Mouse (Mus musculus): Measurements from ENCODE around the gene Atrn. TPM values are rescaled to one million over a fixed set of nuclear protein-coding genes. Genes with fewer than 3 reads are reported as not detected.

Atrn gene
- polyA plus RNA-seq, 1 experiment from 2014 or later, result 24.7 TPM

GRCm38 (mm10) chr2:130906584-130907315 lies 455 bp downstream of the Atrn start:
- Histone ChIP-seq H3K4me2 (ENCODE audit: low read depth, low read length) (peak overlapping the region; percentile 84), H3K4me3 (ENCODE audit: low read depth, low read length) (peak overlapping the region; percentile 98), H3K36me3 (ENCODE audit: control insufficient read depth, insufficient read depth, low read length) (no peaks in the 10 kb centered on the region), H3K9me3 (ENCODE audit: control insufficient read depth, low read length) (no peaks in the 10 kb centered on the region), H3K27me3 (ENCODE audit: control insufficient read depth, insufficient read depth, low read length) (no peaks in the 10 kb centered on the region; the same call in 1 of the 2 replicates), H3K4me1 (ENCODE audit: control insufficient read depth, insufficient read depth, low read length) (peaks cover 17% of the 10 kb centered on the region), H3K9ac (replicated peaks; ENCODE audit: low read depth, low read length) (peak overlapping the region; percentile 95), H3K27ac (ENCODE audit: low read depth, low read length) (peak overlapping the region; percentile 80)
- peak; percentile 47 for ATAC-seq (ENCODE audit: low read depth)
- WGBS, result under 1% methylated on average over 51 of the region's 58 CpGs

- Histone ChIP-seq H3K4me3 (ENCODE audit: low read depth, low read length) (no peak overlapping the region), H3K27ac (ENCODE audit: low read depth, low read length) (no peak overlapping the region), H3K9ac (replicated peaks; ENCODE audit: low read depth, low read length) (no peak overlapping the region), H3K4me1 (ENCODE audit: control insufficient read depth, insufficient read depth, low read length) (peaks cover 13% of the 10 kb centered on the region), H3K4me2 (ENCODE audit: low read depth, low read length) (no peak overlapping the region), H3K36me3 (ENCODE audit: control insufficient read depth, insufficient read depth, low read length) (no peaks in the 10 kb centered on the region), H3K27me3 (ENCODE audit: control insufficient read depth, insufficient read depth, low read length) (no peaks in the 10 kb centered on the region; the same call in 1 of the 2 replicates), H3K9me3 (ENCODE audit: control insufficient read depth, low read length) (no peaks in the 10 kb centered on the region)
- no peak for ATAC-seq (ENCODE audit: low read depth)
- 71% methylated on average over 1 of the region's 1 CpGs for WGBS
Observed at GRCm38 (mm10) chr2:130911691-130912090, 5.4 kb downstream of the Atrn start.

GRCm38 (mm10) chr2:130914873-130915272 lies 8.6 kb downstream of the Atrn start:
- Histone ChIP-seq H3K9me3 (ENCODE audit: control insufficient read depth, low read length) (no peaks in the 10 kb centered on the region), H3K27me3 (ENCODE audit: control insufficient read depth, insufficient read depth, low read length) (no peaks in the 10 kb centered on the region), H3K4me3 (ENCODE audit: low read depth, low read length) (no peak overlapping the region), H3K4me1 (ENCODE audit: control insufficient read depth, insufficient read depth, low read length) (0 out of 2 replicates have a peak, but pooled peaks cover 2% of the 10 kb centered on the region), H3K27ac (ENCODE audit: low read depth, low read length) (no peak overlapping the region), H3K36me3 (ENCODE audit: control insufficient read depth, insufficient read depth, low read length) (no peaks in the 10 kb centered on the region), H3K9ac (replicated peaks; ENCODE audit: low read depth, low read length) (no peak overlapping the region), H3K4me2 (ENCODE audit: low read depth, low read length) (no peak overlapping the region)
- no peak for ATAC-seq (ENCODE audit: low read depth)
- WGBS, result 71% methylated on average over 1 of the region's 1 CpGs

GRCm38 (mm10) chr2:130916521-130917147 lies 10.3 kb downstream of the Atrn start:
- 7% methylated on average over 3 of the region's 3 CpGs for whole genome bisulfite sequencing
- ATAC-seq (ENCODE audit: low read depth), result no peak; the same call in 1 of the 2 replicates
- no peak overlapping the region for H3K4me2 ChIP-seq (ENCODE audit: low read depth, low read length)
- H3K4me3 ChIP-seq (ENCODE audit: low read depth, low read length), result no peak overlapping the region
- H3K4me1 ChIP-seq (ENCODE audit: control insufficient read depth, insufficient read depth, low read length), result 0 out of 2 replicates have a peak, but pooled peaks cover 2% of the 10 kb centered on the region
- no peaks in the 10 kb centered on the region for H3K9me3 ChIP-seq (ENCODE audit: control insufficient read depth, low read length)
- no peaks in the 10 kb centered on the region for H3K27me3 ChIP-seq (ENCODE audit: control insufficient read depth, insufficient read depth, low read length)
- H3K36me3 ChIP-seq (ENCODE audit: control insufficient read depth, insufficient read depth, low read length), result no peaks in the 10 kb centered on the region
- H3K27ac ChIP-seq (ENCODE audit: low read depth, low read length), result peak overlapping the region; percentile 16; the same call in 1 of the 2 replicates
- no peak overlapping the region for H3K9ac ChIP-seq (replicated peaks; ENCODE audit: low read depth, low read length)

GRCm38 (mm10) chr2:130917686-130918085 lies 11.4 kb downstream of the Atrn start:
- Histone ChIP-seq H3K27ac (ENCODE audit: low read depth, low read length) (no peak overlapping the region), H3K36me3 (ENCODE audit: control insufficient read depth, insufficient read depth, low read length) (no peaks in the 10 kb centered on the region), H3K4me2 (ENCODE audit: low read depth, low read length) (no peak overlapping the region), H3K9me3 (ENCODE audit: control insufficient read depth, low read length) (no peaks in the 10 kb centered on the region), H3K9ac (replicated peaks; ENCODE audit: low read depth, low read length) (no peak overlapping the region), H3K4me3 (ENCODE audit: low read depth, low read length) (no peak overlapping the region), H3K27me3 (ENCODE audit: control insufficient read depth, insufficient read depth, low read length) (no peaks in the 10 kb centered on the region), H3K4me1 (ENCODE audit: control insufficient read depth, insufficient read depth, low read length) (0 out of 2 replicates have a peak, but pooled peaks cover 2% of the 10 kb centered on the region)
- no peak for ATAC-seq (ENCODE audit: low read depth)
- 67% methylated on average over 1 of the region's 1 CpGs for WGBS

- no peaks in the 10 kb centered on the region for H3K9me3 ChIP-seq (ENCODE audit: control insufficient read depth, low read length)
- no peaks in the 10 kb centered on the region for H3K36me3 ChIP-seq (ENCODE audit: control insufficient read depth, insufficient read depth, low read length)
- 56% methylated on average over 5 of the region's 5 CpGs for WGBS
- no peak overlapping the region for H3K4me2 ChIP-seq (ENCODE audit: low read depth, low read length)
- no peak overlapping the region for H3K4me3 ChIP-seq (ENCODE audit: low read depth, low read length)
- no peak overlapping the region for H3K27ac ChIP-seq (ENCODE audit: low read depth, low read length)
- H3K4me1 ChIP-seq (ENCODE audit: control insufficient read depth, insufficient read depth, low read length), result 0 out of 2 replicates have a peak, but pooled peaks cover 2% of the 10 kb centered on the region
- ATAC-seq (ENCODE audit: low read depth), result no peak
- H3K9ac ChIP-seq (replicated peaks; ENCODE audit: low read depth, low read length), result no peak overlapping the region
- no peaks in the 10 kb centered on the region for H3K27me3 ChIP-seq (ENCODE audit: control insufficient read depth, insufficient read depth, low read length)
Observed at GRCm38 (mm10) chr2:130919062-130919593, 12.8 kb downstream of the Atrn start.

GRCm38 (mm10) chr2:130924950-130925349 lies 18.7 kb downstream of the Atrn start:
- WGBS, result 81% methylated on average over 2 of the region's 2 CpGs
- H3K27me3 ChIP-seq (ENCODE audit: control insufficient read depth, insufficient read depth, low read length), result no peaks in the 10 kb centered on the region
- no peaks in the 10 kb centered on the region for H3K9me3 ChIP-seq (ENCODE audit: control insufficient read depth, low read length)
- H3K4me2 ChIP-seq (ENCODE audit: low read depth, low read length), result no peak overlapping the region
- no peaks in the 10 kb centered on the region for H3K4me1 ChIP-seq (ENCODE audit: control insufficient read depth, insufficient read depth, low read length)
- no peak overlapping the region for H3K9ac ChIP-seq (replicated peaks; ENCODE audit: low read depth, low read length)
- ATAC-seq (ENCODE audit: low read depth), result no peak
- H3K27ac ChIP-seq (ENCODE audit: low read depth, low read length), result no peak overlapping the region
- no peaks in the 10 kb centered on the region for H3K36me3 ChIP-seq (ENCODE audit: control insufficient read depth, insufficient read depth, low read length)
- no peak overlapping the region for H3K4me3 ChIP-seq (ENCODE audit: low read depth, low read length)

GRCm38 (mm10) chr2:130928031-130928430 lies 21.7 kb downstream of the Atrn start:
- Histone ChIP-seq H3K4me3 (ENCODE audit: low read depth, low read length) (no peak overlapping the region), H3K9me3 (ENCODE audit: control insufficient read depth, low read length) (no peaks in the 10 kb centered on the region), H3K27me3 (ENCODE audit: control insufficient read depth, insufficient read depth, low read length) (no peaks in the 10 kb centered on the region), H3K4me1 (ENCODE audit: control insufficient read depth, insufficient read depth, low read length) (no peaks in the 10 kb centered on the region), H3K36me3 (ENCODE audit: control insufficient read depth, insufficient read depth, low read length) (no peaks in the 10 kb centered on the region), H3K9ac (replicated peaks; ENCODE audit: low read depth, low read length) (no peak overlapping the region), H3K27ac (ENCODE audit: low read depth, low read length) (no peak overlapping the region), H3K4me2 (ENCODE audit: low read depth, low read length) (no peak overlapping the region)
- ATAC-seq (ENCODE audit: low read depth), result no peak
- 93% methylated on average over 4 of the region's 4 CpGs for WGBS

GRCm38 (mm10) chr2:130928530-130928929 lies 22.2 kb downstream of the Atrn start:
- Histone ChIP-seq H3K4me1 (ENCODE audit: control insufficient read depth, insufficient read depth, low read length) (no peaks in the 10 kb centered on the region), H3K27ac (ENCODE audit: low read depth, low read length) (no peak overlapping the region), H3K9ac (replicated peaks; ENCODE audit: low read depth, low read length) (no peak overlapping the region), H3K9me3 (ENCODE audit: control insufficient read depth, low read length) (no peaks in the 10 kb centered on the region), H3K4me2 (ENCODE audit: low read depth, low read length) (no peak overlapping the region), H3K36me3 (ENCODE audit: control insufficient read depth, insufficient read depth, low read length) (no peaks in the 10 kb centered on the region), H3K27me3 (ENCODE audit: control insufficient read depth, insufficient read depth, low read length) (no peaks in the 10 kb centered on the region), H3K4me3 (ENCODE audit: low read depth, low read length) (no peak overlapping the region)
- ATAC-seq (ENCODE audit: low read depth), result no peak

All from neural tube, embryonic 14.5 days (tissue).